Mouse (Mus musculus) thymus, postnatal 10 days (tissue): ENCODE data around the gene Cops3.

Experiments used
- DNase-seq, 2 experiments: peaks; one replicate each; pipeline ENCODE4 v3.0.0; 2021; ENCODE audit warnings: low spot score in 2 of 2

Cops3 gene

GRCm38 (mm10) chr11:59811211-59811610, 28.4 kb downstream of the Cops3 start:
- DNase-seq: no peak

GRCm38 (mm10) chr11:59810480-59811158, 29.0 kb downstream of the Cops3 start:
- DNase-seq: no peak

GRCm38 (mm10) chr11:59809670-59810474, 29.8 kb downstream of the Cops3 start, which contains the start of gene Flcn:
Gene Flcn, minus strand, starts transcription at chr11:59810016.
- DNase-seq: peak; percentile 64 to 72

GRCm38 (mm10) chr11:59809071-59809669, 30.5 kb downstream of the Cops3 start:
- DNase-seq: no peak

GRCm38 (mm10) chr11:59808170-59808960, 31.3 kb downstream of the Cops3 start:
- DNase-seq: no peak

GRCm38 (mm10) chr11:59805656-59806055, 34.0 kb downstream of the Cops3 start:
- DNase-seq: no peak

GRCm38 (mm10) chr11:59805256-59805655, 34.4 kb downstream of the Cops3 start:
- no peak for DNase-seq

GRCm38 (mm10) chr11:59804409-59805110, 35.1 kb downstream of the Cops3 start:
- no peak for DNase-seq

- DNase-seq: no peak
These were observed 36.1 kb downstream of the Cops3 start for GRCm38 (mm10) chr11:59803516-59803915.

GRCm38 (mm10) chr11:59801881-59802280, 37.8 kb downstream of the Cops3 start:
- no peak for DNase-seq

GRCm38 (mm10) chr11:59800412-59800811, 39.2 kb downstream of the Cops3 start:
- no peak for DNase-seq

GRCm38 (mm10) chr11:59793390-59793789, 46.2 kb downstream of the Cops3 start:
- DNase-seq: no peak

- no peak for DNase-seq
These were observed 50.3 kb downstream of the Cops3 start for GRCm38 (mm10) chr11:59789311-59789710.

- DNase-seq: peak; percentile 31 to 55
These were observed 52.3 kb downstream of the Cops3 start, which contains the start of gene Pld6 for GRCm38 (mm10) chr11:59787199-59787781. Gene Pld6, minus strand, starts transcription at chr11:59787645.

GRCm38 (mm10) chr11:59786444-59787198, 53.0 kb downstream of the Cops3 start:
- DNase-seq: no peak

- no peak for DNase-seq
These were observed 56.0 kb downstream of the Cops3 start for GRCm38 (mm10) chr11:59783591-59783990.

GRCm38 (mm10) chr11:59782091-59782590, 57.5 kb downstream of the Cops3 start:
- no peak for DNase-seq

GRCm38 (mm10) chr11:59780241-59780640, 59.4 kb downstream of the Cops3 start:
- DNase-seq: no peak

GRCm38 (mm10) chr11:59779406-59779805, 60.2 kb downstream of the Cops3 start:
- DNase-seq: no peak

- DNase-seq: no peak
These were observed 60.8 kb downstream of the Cops3 start for GRCm38 (mm10) chr11:59778874-59779223.
